Mouse (Mus musculus) lung, adult 2 months (tissue): Measurements from ENCODE around the gene Cela3a. TPM values are rescaled to one million over a fixed set of nuclear protein-coding genes. Genes with fewer than 3 reads are reported as not detected.

Experiments
- DNase-seq: peaks from one replicate; pipeline ENCODE4 v3.0.0; 2022
- H3K4me1 ChIP-seq: fragments of 200-500 bp; 2 replicates; pipeline ENCODE4 v1.6.1; 2011; ENCODE audit warnings: low read length; ENCODE audit not compliant: control insufficient read depth, insufficient read depth
- H3K4me3 ChIP-seq: fragments of 200-500 bp; replicated peaks from 2 replicates; pipeline ENCODE3; 2011; ENCODE audit warnings: low read depth, mild to moderate bottlenecking, control low read depth, low read length; ENCODE audit errors: extremely low read depth
- CTCF ChIP-seq: fragments of 200-500 bp; IDR thresholded peaks from 2 replicates; pipeline ENCODE4 v1.5.1; 2011; ENCODE audit warnings: mild to moderate bottlenecking, low read length, control low read depth; ENCODE audit not compliant: insufficient read depth
- POLR2A ChIP-seq: fragments of 200-500 bp; IDR thresholded peaks from 2 replicates; pipeline ENCODE4 v1.6.1; 2011; ENCODE audit warnings: low read depth, mild to moderate bottlenecking, control low read depth, low read length, borderline replicate concordance; ENCODE audit errors: extremely low read depth
- WGBS: fragments of 180-500 bp; shearing (Covaris S2); methylation state at CpG from one replicate; pipeline ENCODE4 v1.1.7; 2018; 5-methylcytosine and 5-hydroxymethylcytosine counted together
- polyA plus RNA-seq: library from polyadenylated mRNA; depleted of rRNA; stranded (reverse); fragments of >200 nt; gene quantifications from 2 replicates; pipeline ENCODE4 v1.2.3, GENCODE M21; 2012

Gene Cela3a
- polyA plus RNA-seq, 1 experiment, result not detected

DNA sequence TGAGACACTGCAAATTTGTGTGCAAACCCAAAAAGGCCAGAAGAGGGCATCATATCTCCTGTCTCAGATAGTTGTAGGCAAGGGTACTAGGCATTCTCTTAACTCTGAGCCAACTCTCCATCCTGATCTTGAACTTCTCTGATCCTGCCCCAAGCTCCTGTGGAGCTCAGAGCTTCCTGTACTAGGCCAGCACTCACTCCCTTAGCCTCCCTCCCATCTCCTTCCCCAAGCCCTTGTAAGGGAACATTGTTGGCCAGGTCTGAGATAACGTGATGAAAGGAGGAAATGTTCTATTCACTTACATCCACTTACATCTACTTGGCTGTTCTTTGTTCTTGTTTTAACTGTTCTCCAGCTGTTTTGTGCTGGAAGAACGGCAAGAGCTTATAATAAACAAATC lies 32.8 kb downstream of the Cela3a start:
- Histone ChIP-seq H3K4me1 (peaks cover 9% of the 10 kb centered on the region), H3K4me3 (no peak overlapping the region)
- TF ChIP-seq POLR2A (no peak), CTCF (no peak)
- no peak for DNase-seq
- WGBS, result 17% methylated on average over 2 of the region's 2 CpGs

DNA sequence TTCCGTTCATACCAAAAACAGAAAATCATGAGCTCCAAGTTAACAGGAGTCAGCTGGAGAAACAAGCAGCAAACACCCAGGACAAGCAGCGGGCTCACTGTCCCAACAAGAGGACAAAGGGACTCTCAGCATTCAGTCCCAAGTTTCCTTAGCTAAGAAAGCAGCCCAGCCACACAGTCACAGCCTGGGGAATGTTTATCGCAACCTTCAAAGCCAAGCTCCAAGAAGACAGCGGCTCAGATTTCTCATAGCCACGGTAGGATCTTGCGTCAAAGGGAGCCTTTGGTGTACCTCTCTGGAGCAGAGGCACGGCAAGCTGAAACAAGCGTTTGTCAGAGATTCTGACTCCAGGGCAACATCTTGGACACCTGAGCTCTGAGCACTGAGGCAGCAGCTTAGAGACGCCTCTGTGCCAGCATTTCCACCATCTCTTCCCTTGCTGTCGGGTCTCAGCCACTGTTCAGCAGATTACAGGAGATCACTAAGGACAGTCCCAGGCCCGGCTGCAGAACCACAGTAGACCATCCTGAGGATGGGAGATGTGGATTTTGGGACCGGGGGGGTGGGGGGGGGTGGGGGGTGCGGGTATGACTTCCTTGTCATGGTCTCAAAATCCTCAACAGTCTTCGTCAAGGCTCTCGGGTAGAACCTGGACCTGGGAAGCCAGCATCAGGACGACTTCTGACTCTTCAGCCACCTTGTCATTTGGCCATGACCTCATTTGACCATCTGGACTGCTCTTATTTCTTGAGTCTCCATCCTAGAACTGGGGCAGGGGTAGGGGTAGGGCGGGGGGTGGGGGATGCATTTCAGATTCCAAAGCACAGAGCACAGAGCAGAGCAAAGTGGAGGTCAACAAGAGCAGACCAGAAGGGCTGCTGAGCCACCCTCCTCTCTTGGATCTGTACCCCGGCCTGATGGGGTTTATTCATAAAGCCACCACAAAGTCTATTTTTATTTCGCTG lies 34.0 kb downstream of the Cela3a start:
- H3K4me1 ChIP-seq, result peaks cover 9% of the 10 kb centered on the region
- TF ChIP-seq POLR2A (no peak), CTCF (no peak)
- DNase-seq, result no peak
- no peak overlapping the region for H3K4me3 ChIP-seq
- WGBS, result 55% methylated on average over 18 of the region's 19 CpGs

DNA sequence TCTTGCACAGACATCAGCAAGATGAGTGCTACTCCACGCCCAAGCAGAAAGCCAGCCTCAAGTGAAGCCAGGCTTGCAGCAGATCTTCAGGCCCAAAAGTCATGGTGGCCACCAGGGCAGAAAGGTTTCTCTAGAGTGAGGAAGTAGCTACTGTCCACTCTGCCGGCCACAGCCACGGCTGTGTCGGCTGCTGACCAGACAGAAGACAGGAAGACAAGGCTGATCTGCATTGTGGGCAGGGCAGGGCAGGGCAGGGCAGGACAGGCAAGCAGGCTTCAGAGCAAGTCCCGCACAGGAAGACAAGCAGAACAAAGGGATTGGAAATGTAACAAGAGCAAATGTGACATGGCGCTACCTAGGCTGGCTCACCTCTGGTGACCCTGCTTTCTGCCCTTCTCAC lies 35.9 kb downstream of the Cela3a start:
- TF ChIP-seq CTCF (no peak), POLR2A (no peak)
- no peak overlapping the region for H3K4me3 ChIP-seq
- WGBS, result 31% methylated on average over 6 of the region's 6 CpGs
- no peak for DNase-seq
- H3K4me1 ChIP-seq, result peaks cover 12% of the 10 kb centered on the region

DNA sequence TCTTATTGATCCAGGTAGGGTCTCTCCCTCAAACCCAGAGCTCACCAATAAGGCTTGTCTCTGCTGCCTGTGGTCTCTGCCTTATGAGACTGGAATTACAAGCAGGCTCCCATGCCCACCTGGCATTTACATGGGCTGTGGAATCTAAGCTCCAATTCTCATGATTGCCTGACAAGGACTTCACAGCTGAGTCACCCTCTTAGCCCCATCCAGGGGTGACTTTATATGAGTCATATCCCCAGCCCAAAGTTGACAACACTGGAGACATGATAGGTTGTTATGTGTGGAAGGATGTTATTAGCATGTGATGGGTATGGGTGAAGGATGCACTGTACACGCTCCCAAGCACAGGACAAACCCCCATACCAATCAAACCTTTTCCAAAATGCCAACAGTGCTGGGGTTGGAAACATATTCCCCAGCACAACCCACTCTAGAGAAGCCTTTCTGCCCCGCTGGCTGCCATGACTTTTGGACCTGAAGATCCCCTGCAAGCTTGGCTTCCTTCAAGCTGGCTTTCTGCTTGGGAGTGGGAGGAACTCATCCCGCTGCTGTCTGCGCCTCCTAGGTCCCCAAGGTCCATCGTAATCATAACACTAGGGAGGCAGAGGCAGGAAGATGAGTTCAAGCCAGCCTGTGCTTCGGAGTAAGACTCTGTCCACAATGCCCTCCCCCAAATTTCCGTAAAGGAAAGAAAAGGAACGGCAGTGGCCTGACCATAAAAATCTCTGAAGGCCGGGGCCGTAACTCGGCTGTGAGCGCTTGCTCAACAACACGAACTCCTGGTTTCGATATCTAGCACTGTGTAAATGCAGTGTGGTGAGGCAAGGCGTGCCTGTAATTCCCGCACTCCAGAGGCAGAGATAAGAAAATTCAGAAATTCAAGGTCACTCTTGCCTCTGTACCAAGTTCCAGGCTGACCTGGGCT lies 37.7 kb downstream of the Cela3a start:
- H3K4me3 ChIP-seq, result no peak overlapping the region
- no peak for DNase-seq
- peaks cover 16% of the 10 kb centered on the region for H3K4me1 ChIP-seq
- WGBS, result 70% methylated on average over 16 of the region's 16 CpGs
- TF ChIP-seq CTCF (no peak), POLR2A (no peak)

DNA sequence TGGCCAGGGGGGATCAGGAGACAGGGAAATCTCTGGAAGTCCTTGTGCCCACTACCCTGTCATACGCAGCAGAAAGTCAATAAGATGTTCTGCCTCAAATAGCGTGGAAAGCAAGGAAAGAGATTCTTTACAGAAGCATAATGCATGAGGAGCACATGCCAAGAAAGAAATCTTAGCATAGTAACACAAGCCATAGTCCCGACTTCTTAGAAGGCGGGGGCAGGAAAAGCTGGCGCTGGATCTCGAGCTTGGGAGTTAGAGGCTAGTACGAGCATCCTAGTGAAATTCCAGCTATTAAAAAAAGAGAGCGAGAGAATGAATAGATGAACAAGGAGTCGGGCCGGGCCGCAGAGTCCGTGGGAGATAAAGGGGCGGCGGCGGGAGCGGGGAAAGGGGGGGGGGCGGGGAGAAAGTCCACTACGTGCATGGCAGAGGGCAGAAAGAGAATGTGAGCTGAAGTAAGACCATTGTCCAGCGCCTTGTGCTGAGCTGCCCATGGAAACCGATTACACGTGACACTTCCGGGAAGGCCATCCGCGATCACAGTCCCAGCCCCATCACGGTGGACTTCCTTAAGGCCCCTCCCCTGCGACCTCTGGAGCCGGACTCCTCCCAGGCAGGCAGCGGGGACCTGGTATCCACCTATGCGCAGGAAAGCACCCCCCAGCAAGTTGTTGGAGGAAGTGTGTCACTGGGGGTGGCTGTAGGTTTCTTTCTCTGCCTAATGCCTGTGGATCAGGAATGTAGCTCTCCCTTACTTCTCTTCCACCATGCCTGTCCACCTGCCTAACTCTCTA lies 39.4 kb downstream of the Cela3a start:
- TF ChIP-seq POLR2A (peak; percentile 37; the same call in 1 of the 2 replicates), CTCF (no peak)
- 8% methylated on average over 29 of the region's 29 CpGs for WGBS

DNA sequence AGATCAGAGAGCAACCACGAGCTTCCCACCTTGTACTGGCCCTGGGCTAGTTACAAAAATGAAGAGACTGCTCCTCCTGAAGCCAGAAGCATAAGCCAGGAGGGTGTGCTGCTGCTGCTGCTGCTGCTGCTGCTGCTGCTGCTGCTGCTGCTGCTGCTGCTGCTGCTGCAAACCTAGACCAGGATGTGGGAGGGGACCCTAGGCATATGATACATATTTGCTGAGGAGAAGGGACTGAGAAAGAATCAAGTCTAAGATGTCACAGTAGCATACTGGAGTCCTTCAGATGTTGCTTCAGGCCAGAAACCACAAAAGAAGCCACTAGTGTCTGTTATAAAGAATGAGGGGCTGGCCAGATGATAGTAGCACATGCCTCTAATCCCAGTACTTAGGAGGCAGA lies 41.4 kb downstream of the Cela3a start:
- no peak for TF ChIP-seq CTCF
- TF ChIP-seq POLR2A, result no peak
- no peak overlapping the region for H3K4me3 ChIP-seq
- WGBS, result 3% methylated on average over 1 of the region's 1 CpGs
- no peak for DNase-seq
- H3K4me1 ChIP-seq, result peaks cover 8% of the 10 kb centered on the region

More for the DNA sequence above, 39.4 kb downstream of the Cela3a start:
- Histone ChIP-seq H3K4me1 (peaks cover 14% of the 10 kb centered on the region), H3K4me3 (peak overlapping the region; percentile 32)
- peak; percentile 54 for DNase-seq

DNA sequence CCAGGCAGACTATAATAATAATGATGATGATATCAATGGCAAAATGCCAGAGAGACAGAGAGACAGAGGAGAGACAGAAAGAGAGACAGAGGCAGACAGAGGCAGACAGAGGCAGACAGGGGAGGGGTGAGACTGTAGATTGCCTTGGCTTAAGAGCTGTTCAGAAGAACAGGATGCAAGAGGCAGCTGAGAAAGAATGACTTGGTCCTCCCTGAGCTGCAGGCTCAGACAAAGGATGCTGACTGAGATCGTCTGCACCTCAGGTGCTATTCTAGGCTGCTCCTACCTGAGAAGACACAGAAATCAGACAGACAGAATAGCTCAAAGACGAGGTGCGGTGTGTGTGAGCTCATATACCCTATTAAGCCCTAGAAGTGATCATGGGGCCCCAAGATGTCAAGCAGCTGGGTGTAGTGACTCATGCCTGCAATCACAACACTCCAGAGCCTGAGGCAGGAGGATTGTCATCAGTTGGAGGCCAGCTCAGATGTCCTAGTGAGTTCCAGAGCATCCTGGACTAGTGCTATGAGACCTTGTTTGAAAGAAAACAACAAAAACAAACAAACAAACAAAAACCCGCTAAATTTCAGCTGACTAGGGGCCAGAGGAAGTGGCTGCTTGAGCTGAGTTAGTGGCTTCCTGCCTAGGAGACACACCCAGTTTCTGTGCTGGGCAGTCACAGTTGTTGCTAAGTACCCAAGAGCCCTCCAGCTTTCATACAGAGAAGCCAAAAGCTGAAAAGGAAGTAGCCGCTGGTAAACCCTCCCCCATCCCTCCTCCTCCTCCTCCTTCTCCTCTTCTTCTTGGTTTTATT lies 42.1 kb downstream of the Cela3a start:
- peak; percentile 53 for DNase-seq
- 16% methylated on average over 5 of the region's 5 CpGs for WGBS
- Histone ChIP-seq H3K4me3 (no peak overlapping the region), H3K4me1 (peaks cover 8% of the 10 kb centered on the region)
- no peak for TF ChIP-seq POLR2A
- TF ChIP-seq CTCF, result no peak

DNA sequence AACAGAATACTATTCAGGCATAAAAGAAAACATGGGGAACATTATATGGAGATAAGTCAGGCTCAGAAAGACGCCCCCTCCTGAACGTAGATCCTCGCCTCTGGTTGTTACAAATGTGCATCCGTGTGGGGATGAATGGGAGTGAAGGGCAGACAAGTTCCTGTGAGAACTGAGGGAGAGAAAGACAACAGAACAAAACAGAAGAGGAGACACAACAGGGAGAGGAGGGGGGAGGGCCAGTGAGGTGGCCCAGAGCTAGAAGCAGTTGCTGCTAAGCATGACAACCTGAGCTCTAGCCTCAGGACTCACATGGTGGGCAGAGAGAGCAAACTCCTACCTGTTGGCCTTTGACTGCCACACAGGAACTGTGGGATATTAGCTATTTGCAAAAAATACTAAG lies 43.5 kb downstream of the Cela3a start:
- DNase-seq, result no peak
- WGBS, result 90% methylated on average over 4 of the region's 4 CpGs
- no peak overlapping the region for H3K4me3 ChIP-seq
- TF ChIP-seq CTCF (no peak), POLR2A (no peak)
- H3K4me1 ChIP-seq, result peaks cover 8% of the 10 kb centered on the region
